Mouse (Mus musculus) left cerebral cortex, postnatal 4 days (tissue): ENCODE results near the gene Cracr2a. TPM values are rescaled to one million over a fixed set of nuclear protein-coding genes. Genes with fewer than 3 reads are reported as not detected.
A peak's percentile ranks its signal among the peaks of the same experiment; 100 is the strongest.

Source experiments
- DNase-seq: peaks from one replicate; pipeline ENCODE4 v3.0.0-alpha.2; 2022
- intact Hi-C: fragments of 180-260 bp; cut with DNase I; formaldehyde crosslinking; loops from one replicate; pipeline ENCODE4 v1.15.1; 2025
- total RNA-seq, 2 experiments: library from RNA; stranded (reverse); gene quantifications; 2 replicates each; pipeline ENCODE4 v1.2.3; 2021

Cracr2a gene
- total RNA-seq, 2 experiments from 2014 or later: 1.2 to 1.4 TPM

- intact Hi-C loops: loop anchor here (5.0 kb wide), 1 partner anchor 150 kb away; the partner anchor contains the start of gene Prmt8
- peak; percentile 55 for DNase-seq
Observed at GRCm38 (mm10) chr6:127617258-127618025, 56.3 kb downstream of the Cracr2a start.

GRCm38 (mm10) chr6:127618686-127619085 is 57.5 kb downstream of the Cracr2a start:
- no peak for DNase-seq
- intact Hi-C loops: loop anchor here (5.0 kb wide), 1 partner anchor 149 kb away; the partner anchor contains the start of gene Prmt8

GRCm38 (mm10) chr6:127625135-127625534 is 64.0 kb downstream of the Cracr2a start:
- intact Hi-C loops: loop anchor here (10.0 kb wide), 1 partner anchor 290 kb away; no protein-coding TSS in a partner anchor
- peak; percentile 86 for DNase-seq

GRCm38 (mm10) chr6:127627453-127627852 is 66.3 kb downstream of the Cracr2a start:
- peak; percentile 83 for DNase-seq
- intact Hi-C loops: loop anchor here (10.0 kb wide), 1 partner anchor 287 kb away; no protein-coding TSS in a partner anchor

GRCm38 (mm10) chr6:127629249-127629648 is 68.1 kb downstream of the Cracr2a start:
- no peak for DNase-seq
- intact Hi-C loops: loop anchor here (10.0 kb wide), 1 partner anchor 286 kb away; no protein-coding TSS in a partner anchor

- DNase-seq: no peak
- intact Hi-C loops: no loop called here
Observed at GRCm38 (mm10) chr6:127634858-127635257, 73.7 kb downstream of the Cracr2a start.

- DNase-seq: no peak
- intact Hi-C loops: no loop called here
Observed at GRCm38 (mm10) chr6:127635462-127636189, 74.5 kb downstream of the Cracr2a start.

- DNase-seq: no peak
- intact Hi-C loops: no loop called here
Observed at GRCm38 (mm10) chr6:127641077-127641801, 80.1 kb downstream of the Cracr2a start.

- intact Hi-C loops: no loop called here
- DNase-seq: no peak
Observed at GRCm38 (mm10) chr6:127655988-127656387, 94.8 kb downstream of the Cracr2a start.

GRCm38 (mm10) chr6:127657152-127657551 is 96.0 kb downstream of the Cracr2a start:
- intact Hi-C loops: no loop called here
- DNase-seq: no peak

GRCm38 (mm10) chr6:127659472-127659871 is 98.3 kb downstream of the Cracr2a start:
- DNase-seq: no peak
- intact Hi-C loops: no loop called here

- DNase-seq: no peak
- intact Hi-C loops: no loop called here
Observed at GRCm38 (mm10) chr6:127659966-127660365, 98.8 kb downstream of the Cracr2a start.

- intact Hi-C loops: no loop called here
- DNase-seq: no peak
Observed at GRCm38 (mm10) chr6:127661717-127662292, 100.7 kb downstream of the Cracr2a start.

GRCm38 (mm10) chr6:127663263-127663662 is 102.1 kb downstream of the Cracr2a start:
- intact Hi-C loops: no loop called here
- DNase-seq: no peak

- peak; percentile 53 for DNase-seq
- intact Hi-C loops: no loop called here
Observed at GRCm38 (mm10) chr6:127669313-127669712, 108.2 kb downstream of the Cracr2a start.

- intact Hi-C loops: no loop called here
- DNase-seq: peak; percentile 17
Observed at GRCm38 (mm10) chr6:127670031-127670430, 108.9 kb downstream of the Cracr2a start.

- intact Hi-C loops: no loop called here
- DNase-seq: no peak
Observed at GRCm38 (mm10) chr6:127672071-127672470, 110.9 kb downstream of the Cracr2a start.

GRCm38 (mm10) chr6:127676866-127677265 is 115.7 kb downstream of the Cracr2a start:
- intact Hi-C loops: no loop called here
- DNase-seq: peak; percentile 58

- intact Hi-C loops: no loop called here
- peak; percentile 17 for DNase-seq
Observed at GRCm38 (mm10) chr6:127678320-127678719, 117.2 kb downstream of the Cracr2a start.

GRCm38 (mm10) chr6:127678998-127679397 is 117.9 kb downstream of the Cracr2a start:
- intact Hi-C loops: no loop called here
- no peak for DNase-seq

GRCm38 (mm10) chr6:127680784-127681183 is 119.6 kb downstream of the Cracr2a start:
- intact Hi-C loops: no loop called here
- no peak for DNase-seq
